ENCODE assay signal across 17 mouse cellular contexts in genomic region chr13:26158703-26159102, GRCm38 (mm10).
A peak's percentile ranks its signal among the peaks of the same experiment; 100 is the strongest.
DNase-seq lines count a peak whose midpoint lies in the region; ATAC-seq and TF ChIP-seq lines count a peak whose summit lies in the region.
"Had no signal": no experiment of that assay in that cellular context is flagged by ENCODE, and none has a peak within 500 bp of the region (broad histone marks: within the 10 kb centered on the region; RNA-seq: fewer than 3 reads in every experiment).

No protein-coding gene starts in this region.

- no peak overlapping the region for H3K27ac ChIP-seq in heart, adult 2 months
- H3K27ac ChIP-seq in lung, postnatal 0 days (ENCODE audit: low read length), result no peak overlapping the region
- H3K27ac ChIP-seq in embryonic facial prominence, embryonic 11.5 days (replicated peaks; ENCODE audit: low read depth, low read length), result no peak overlapping the region
- H3K27ac ChIP-seq in liver, embryonic 12.5 days, result no peak overlapping the region
- H3K27ac ChIP-seq in hindbrain, embryonic 11.5 days (ENCODE audit: low read depth, low read length), result no peak overlapping the region
- H3K27ac ChIP-seq: hindbrain, embryonic 15.5 days; limb, embryonic 13.5 days; lung, embryonic 15.5 days had no signal

- no peak for DNase-seq in heart, adult 2 months
- no peak for DNase-seq in heart, postnatal 4 days
- no peak for DNase-seq in lung, postnatal 0 days (ENCODE audit: low spot score)
- no peak for DNase-seq in lung, postnatal 4 days
- peak; percentile 6 for DNase-seq in Patski (ENCODE audit: low read depth, low spot score)
- DNase-seq in embryonic facial prominence, embryonic 11.5 days (ENCODE audit: low spot score), result peak; percentile 28
- DNase-seq in hindbrain, embryonic 11.5 days (ENCODE audit: low spot score), result no peak
- DNase-seq: cerebellum, adult 9-10 months; gastrocnemius, postnatal 14 days; right cerebral cortex, postnatal 14 days; thymus, postnatal 25 days had no signal

- H3K79me2 ChIP-seq in heart, adult 2 months (replicated peaks; ENCODE audit: control insufficient read depth, insufficient read depth, low read length), result no peaks in the 10 kb centered on the region

- in situ Hi-C loops in Patski (cut with MboI; ENCODE audit: low pct_unique_long_range_greater_than_20kb), result no loop called here

- H3K4me2 ChIP-seq in lung, postnatal 0 days (replicated peaks; ENCODE audit: low read depth, low read length), result no peak overlapping the region
- no peak overlapping the region for H3K4me2 ChIP-seq in embryonic facial prominence, embryonic 11.5 days (ENCODE audit: low read depth, low read length)
- H3K4me2 ChIP-seq in liver, embryonic 12.5 days, result no peak overlapping the region
- H3K4me2 ChIP-seq in hindbrain, embryonic 11.5 days (replicated peaks; ENCODE audit: low read depth, low read length), result no peak overlapping the region
- H3K4me2 ChIP-seq: heart, embryonic 12.5 days; hindbrain, embryonic 15.5 days; limb, embryonic 13.5 days; lung, embryonic 15.5 days had no signal

- POLR2A ChIA-PET in Patski (lab: Charles Lee), result no interaction called here

- no peaks in the 10 kb centered on the region for H3K9me3 ChIP-seq in lung, postnatal 0 days (ENCODE audit: low read length)
- no peaks in the 10 kb centered on the region for H3K9me3 ChIP-seq in embryonic facial prominence, embryonic 11.5 days (replicated peaks; ENCODE audit: control insufficient read depth, low read length)
- H3K9me3 ChIP-seq in liver, embryonic 12.5 days (replicated peaks), result no peaks in the 10 kb centered on the region
- H3K9me3 ChIP-seq in hindbrain, embryonic 11.5 days (ENCODE audit: control insufficient read depth, low read length), result no peaks in the 10 kb centered on the region
- H3K9me3 ChIP-seq: heart, embryonic 12.5 days; hindbrain, embryonic 15.5 days; limb, embryonic 13.5 days; lung, embryonic 15.5 days had no signal

- TF ChIP-seq POLR2A in heart, adult 2 months (IDR thresholded peaks at IDR 0.05; ENCODE audit: insufficient read depth, low read depth, low read length), result no peak

- no peak for ATAC-seq in lung, postnatal 0 days
- no peak for ATAC-seq in Patski
- ATAC-seq in embryonic facial prominence, embryonic 11.5 days (replicated peaks; ENCODE audit: insufficient number of reproducible peaks, low FRiP score, low TSS enrichment, low read depth), result no peak
- no peak for ATAC-seq in liver, embryonic 12.5 days
- ATAC-seq in hindbrain, embryonic 11.5 days (ENCODE audit: low FRiP score), result no peak

- no peak overlapping the region for H3K4me3 ChIP-seq in heart, adult 2 months
- no peak overlapping the region for H3K4me3 ChIP-seq in lung, postnatal 0 days (ENCODE audit: low read depth, low read length)
- H3K4me3 ChIP-seq in embryonic facial prominence, embryonic 11.5 days (ENCODE audit: low read depth, low read length), result no peak overlapping the region
- no peak overlapping the region for H3K4me3 ChIP-seq in liver, embryonic 12.5 days
- no peak overlapping the region for H3K4me3 ChIP-seq in hindbrain, embryonic 11.5 days (ENCODE audit: low read depth, low read length)
- H3K4me3 ChIP-seq: erythroblast, embryonic 14.5 days; heart, embryonic 12.5 days; hindbrain, embryonic 15.5 days; limb, embryonic 13.5 days; lung, embryonic 15.5 days had no signal

- no peak for TF ChIP-seq EP300 in heart, adult 2 months (IDR thresholded peaks at IDR 0.05; ENCODE audit: insufficient read depth, low read depth, low read length)
- no peak for TF ChIP-seq EP300 in lung, postnatal 0 days (IDR thresholded peaks at IDR 0.05)

- WGBS in heart, adult 2 months, result 87% methylated on average over 2 of the region's 2 CpGs
- 76% methylated on average over 2 of the region's 2 CpGs for whole genome bisulfite sequencing in lung, postnatal 0 days
- WGBS in embryonic facial prominence, embryonic 11.5 days, result 64% methylated on average over 2 of the region's 2 CpGs
- 65% methylated on average over 2 of the region's 2 CpGs for WGBS in liver, embryonic 12.5 days (ENCODE audit: insufficient replicate concordance)
- WGBS in hindbrain, embryonic 11.5 days, result 73% methylated on average over 2 of the region's 2 CpGs

- H3K36me3 ChIP-seq in heart, adult 2 months (ENCODE audit: control insufficient read depth, insufficient read depth, low read length), result no peaks in the 10 kb centered on the region
- no peaks in the 10 kb centered on the region for H3K36me3 ChIP-seq in lung, postnatal 0 days (ENCODE audit: insufficient read depth, low read length)
- H3K36me3 ChIP-seq in embryonic facial prominence, embryonic 11.5 days (replicated peaks; ENCODE audit: control insufficient read depth, insufficient read depth, low read depth, low read length), result no peaks in the 10 kb centered on the region
- H3K36me3 ChIP-seq in liver, embryonic 12.5 days, result no peaks in the 10 kb centered on the region
- no peaks in the 10 kb centered on the region for H3K36me3 ChIP-seq in hindbrain, embryonic 11.5 days (ENCODE audit: control insufficient read depth, insufficient read depth, low read length)
- H3K36me3 ChIP-seq: heart, embryonic 12.5 days; hindbrain, embryonic 15.5 days; limb, embryonic 13.5 days; lung, embryonic 15.5 days had no signal

- H3K4me1 ChIP-seq in heart, adult 2 months (ENCODE audit: control insufficient read depth, insufficient read depth, low read length), result no peaks in the 10 kb centered on the region
- H3K4me1 ChIP-seq in lung, postnatal 0 days (ENCODE audit: insufficient read depth, low read depth, low read length), result no peaks in the 10 kb centered on the region
- H3K4me1 ChIP-seq in embryonic facial prominence, embryonic 11.5 days (ENCODE audit: control insufficient read depth, insufficient read depth, low read length), result no peaks in the 10 kb centered on the region
- no peaks in the 10 kb centered on the region for H3K4me1 ChIP-seq in liver, embryonic 12.5 days
- H3K4me1 ChIP-seq in hindbrain, embryonic 11.5 days (replicated peaks; ENCODE audit: control insufficient read depth, insufficient read depth, low read length), result 0 out of 2 replicates have a peak, but pooled peaks cover 3% of the 10 kb centered on the region

- TF ChIP-seq CTCF in heart, adult 2 months (IDR thresholded peaks at IDR 0.05), result peak; percentile 36
- TF ChIP-seq CTCF in lung, postnatal 0 days (IDR thresholded peaks at IDR 0.05), result peak; percentile 54
- peak; percentile 60 for TF ChIP-seq CTCF in Patski (IDR thresholded peaks at IDR 0.05)

- no peak overlapping the region for H3K9ac ChIP-seq in heart, adult 2 months (ENCODE audit: low read depth, low read length)
- H3K9ac ChIP-seq in lung, postnatal 0 days (replicated peaks; ENCODE audit: low read depth), result no peak overlapping the region
- H3K9ac ChIP-seq in embryonic facial prominence, embryonic 11.5 days (replicated peaks; ENCODE audit: low read length), result no peak overlapping the region
- H3K9ac ChIP-seq in liver, embryonic 12.5 days, result no peak overlapping the region
- no peak overlapping the region for H3K9ac ChIP-seq in hindbrain, embryonic 11.5 days (ENCODE audit: low read depth, low read length)
- H3K9ac ChIP-seq: heart, embryonic 12.5 days; hindbrain, embryonic 15.5 days; limb, embryonic 13.5 days; lung, embryonic 15.5 days had no signal

- no peaks in the 10 kb centered on the region for H3K27me3 ChIP-seq in heart, adult 2 months (ENCODE audit: control insufficient read depth, insufficient read depth, low read length)
- no peaks in the 10 kb centered on the region for H3K27me3 ChIP-seq in lung, postnatal 0 days (replicated peaks; ENCODE audit: insufficient read depth, low read length)
- no peaks in the 10 kb centered on the region for H3K27me3 ChIP-seq in Patski
- H3K27me3 ChIP-seq in embryonic facial prominence, embryonic 11.5 days (ENCODE audit: control insufficient read depth, insufficient read depth, low read length), result no peaks in the 10 kb centered on the region
- no peaks in the 10 kb centered on the region for H3K27me3 ChIP-seq in liver, embryonic 12.5 days (replicated peaks)
- H3K27me3 ChIP-seq in hindbrain, embryonic 11.5 days (ENCODE audit: control insufficient read depth, insufficient read depth, low read length), result no peaks in the 10 kb centered on the region
- H3K27me3 ChIP-seq: heart, embryonic 12.5 days; hindbrain, embryonic 15.5 days; limb, embryonic 13.5 days; lung, embryonic 15.5 days had no signal

- intact Hi-C loops in heart, adult 2 months (cut with DNase I), result no loop called here

- CTCF ChIA-PET in Patski (lab: Charles Lee), result interaction anchor here (0.8 kb wide), 1 partner anchor 10 kb away, joined by 3 read pairs; no protein-coding TSS in a partner anchor

Comparison
In these comparisons a context has a peak if more than half of its experiments do, and no peak if none do; other contexts are left out.
1. DNase-seq: peak in Patski (single experiment) and embryonic facial prominence, embryonic 11.5 days (single experiment); none in heart, adult 2 months (0 of 2), heart, postnatal 4 days (single experiment), lung, postnatal 0 days (single experiment), lung, postnatal 4 days (0 of 2) and hindbrain, embryonic 11.5 days (single experiment).
2. Peak in every context shown above with its lines, with median percentiles within 50 percentile points of each other: CTCF ChIP-seq.